8 mouse cellular contexts compared by ENCODE assay signal in genomic region chr2:84855732-84856131, GRCm38 (mm10). TPM values are rescaled to one million over a fixed set of nuclear protein-coding genes. Genes with fewer than 3 reads are reported as not detected.
DNase-seq lines count a peak whose midpoint lies in the region; ATAC-seq and TF ChIP-seq lines count a peak whose summit lies in the region.

No protein-coding gene starts in this region.

- no peak overlapping the region for H3K9ac ChIP-seq in embryonic facial prominence, embryonic 13.5 days
- no peak overlapping the region for H3K9ac ChIP-seq in hindbrain, postnatal 0 days (replicated peaks; ENCODE audit: low read length)
- H3K9ac ChIP-seq in liver, embryonic 11.5 days (ENCODE audit: low read depth, low read length) = no peak overlapping the region
- H3K9ac ChIP-seq in neural tube, embryonic 13.5 days = no peak overlapping the region

- no peaks in the 10 kb centered on the region for H3K27me3 ChIP-seq in Patski
- H3K27me3 ChIP-seq in embryonic facial prominence, embryonic 13.5 days = no peaks in the 10 kb centered on the region
- no peaks in the 10 kb centered on the region for H3K27me3 ChIP-seq in hindbrain, postnatal 0 days (ENCODE audit: insufficient read depth, low read length)
- H3K27me3 ChIP-seq in liver, embryonic 11.5 days (replicated peaks; ENCODE audit: control insufficient read depth, insufficient read depth, low read length) = no peaks in the 10 kb centered on the region
- H3K27me3 ChIP-seq in neural tube, embryonic 13.5 days = no peaks in the 10 kb centered on the region

- H3K4me3 ChIP-seq in embryonic facial prominence, embryonic 13.5 days = no peak overlapping the region
- no peak overlapping the region for H3K4me3 ChIP-seq in hindbrain, postnatal 0 days (ENCODE audit: low read length)
- no peak overlapping the region for H3K4me3 ChIP-seq in liver, embryonic 11.5 days (ENCODE audit: low read depth, low read length)
- no peak overlapping the region for H3K4me3 ChIP-seq in neural tube, embryonic 13.5 days

- TF ChIP-seq CTCF in Patski (IDR thresholded peaks at IDR 0.05) = peak; percentile 79
- peak; percentile 82 for TF ChIP-seq CTCF in hindbrain, postnatal 0 days (IDR thresholded peaks at IDR 0.05; ENCODE audit: low read depth)

- in situ Hi-C loops in Patski (cut with MboI; ENCODE audit: low pct_unique_long_range_greater_than_20kb) = no loop called here

- CTCF ChIA-PET in Patski (lab: Charles Lee) = interaction anchor here (0.7 to 6.6 kb wide), 9 partner anchors 9 to 126 kb away, joined by 3 to 71 read pairs (median 6); partner anchors contain the start of genes Slc43a1 and Smtnl1

- H3K4me2 ChIP-seq in embryonic facial prominence, embryonic 13.5 days = no peak overlapping the region
- H3K4me2 ChIP-seq in hindbrain, postnatal 0 days (ENCODE audit: low read depth, low read length) = no peak overlapping the region
- no peak overlapping the region for H3K4me2 ChIP-seq in liver, embryonic 11.5 days
- no peak overlapping the region for H3K4me2 ChIP-seq in neural tube, embryonic 13.5 days

- peaks cover 62% of the 10 kb centered on the region for H3K36me3 ChIP-seq in embryonic facial prominence, embryonic 13.5 days
- H3K36me3 ChIP-seq in hindbrain, postnatal 0 days (ENCODE audit: insufficient read depth, low read length) = no peaks in the 10 kb centered on the region
- H3K36me3 ChIP-seq in liver, embryonic 11.5 days (ENCODE audit: control insufficient read depth, insufficient read depth, low read length) = peaks cover 52% of the 10 kb centered on the region
- H3K36me3 ChIP-seq in neural tube, embryonic 13.5 days = no peaks in the 10 kb centered on the region

- H3K4me1 ChIP-seq in embryonic facial prominence, embryonic 13.5 days = peaks cover 9% of the 10 kb centered on the region; the same call in 1 of the 2 replicates
- no peaks in the 10 kb centered on the region for H3K4me1 ChIP-seq in hindbrain, postnatal 0 days (ENCODE audit: insufficient read depth, low read length)
- H3K4me1 ChIP-seq in liver, embryonic 11.5 days (replicated peaks; ENCODE audit: control insufficient read depth, insufficient read depth, low read length) = 0 out of 2 replicates have a peak, but pooled peaks cover 2% of the 10 kb centered on the region
- peaks cover 9% of the 10 kb centered on the region for H3K4me1 ChIP-seq in neural tube, embryonic 13.5 days (replicated peaks)

- peak; percentile 64 for ATAC-seq in Patski
- 0 out of 2 replicates have a peak, but pooled peaks have one; percentile 57 for ATAC-seq in embryonic facial prominence, embryonic 13.5 days (ENCODE audit: insufficient number of reproducible peaks, insufficient read depth, low FRiP score, low TSS enrichment, low read depth)
- ATAC-seq in hindbrain, postnatal 0 days = peak; percentile 69
- ATAC-seq in liver, embryonic 11.5 days (replicated peaks; ENCODE audit: low FRiP score) = peak; percentile 29; the same call in 1 of the 2 replicates
- peak; percentile 76 for ATAC-seq in neural tube, embryonic 13.5 days (ENCODE audit: low read depth)

- H3K9me3 ChIP-seq in embryonic facial prominence, embryonic 13.5 days = no peaks in the 10 kb centered on the region
- H3K9me3 ChIP-seq in hindbrain, postnatal 0 days (ENCODE audit: low read length) = no peaks in the 10 kb centered on the region
- no peaks in the 10 kb centered on the region for H3K9me3 ChIP-seq in liver, embryonic 11.5 days (ENCODE audit: control insufficient read depth, low read length)
- no peaks in the 10 kb centered on the region for H3K9me3 ChIP-seq in neural tube, embryonic 13.5 days

- intact Hi-C loops in left cerebral cortex, postnatal 14 days (cut with DNase I) = loop anchor here (2.0 kb wide), 1 partner anchor 25 kb away; no protein-coding TSS in a partner anchor

- POLR2A ChIA-PET in Patski (lab: Charles Lee) = interaction anchor here (0.6 kb wide), 1 partner anchor 26 kb away, joined by 4 read pairs; no protein-coding TSS in a partner anchor

- 60% methylated on average over 2 of the region's 2 CpGs for WGBS in embryonic facial prominence, embryonic 13.5 days
- WGBS in hindbrain, postnatal 0 days = 46% methylated on average over 2 of the region's 2 CpGs
- WGBS in liver, embryonic 11.5 days = 73% methylated on average over 2 of the region's 2 CpGs
- 73% methylated on average over 2 of the region's 2 CpGs for WGBS in neural tube, embryonic 13.5 days

- DNase-seq in left cerebral cortex, postnatal 14 days (ENCODE audit: low spot score in 2 of 2) = peak; percentile 61 to 77
- DNase-seq in left cerebral cortex, adult 11 months (ENCODE audit: low spot score) = no peak
- no peak for DNase-seq in Patski (ENCODE audit: low read depth, low spot score)
- peak; percentile 76 for DNase-seq in hindbrain, postnatal 0 days (ENCODE audit: low spot score)
- no peak for DNase-seq in liver, embryonic 11.5 days (ENCODE audit: low spot score)
- no peak for DNase-seq in frontal cortex, postnatal 14 days (ENCODE audit: low spot score in 2 of 2)

- no peak overlapping the region for H3K27ac ChIP-seq in embryonic facial prominence, embryonic 13.5 days
- no peak overlapping the region for H3K27ac ChIP-seq in hindbrain, postnatal 0 days
- no peak overlapping the region for H3K27ac ChIP-seq in liver, embryonic 11.5 days (ENCODE audit: low read depth, low read length)
- no peak overlapping the region for H3K27ac ChIP-seq in neural tube, embryonic 13.5 days (replicated peaks)

RNA-seq across cellular contexts. Expression of gene Slc43a1, which starts 17.1 kb away (rescaled TPM):
- under 1 TPM; 0.15 to 0.24 TPM for total RNA-seq in left cerebral cortex, postnatal 14 days (2021)
- 0.22 TPM for polyA plus RNA-seq in Patski (2021)
- polyA plus RNA-seq in embryonic facial prominence, embryonic 13.5 days (2015; fragmentation: Nextera tagmentation; extraction: Ambion mirVana) = 16.5 and 17.0 TPM in 2 replicates
- 5.8 and 9.3 TPM in 2 replicates for total RNA-seq in hindbrain, postnatal 0 days (2014; rRNA removed)
- polyA plus RNA-seq in hindbrain, postnatal 0 days (2015; fragmentation: Nextera tagmentation; extraction: Ambion mirVana) = 1.3 and 1.5 TPM in 2 replicates
- polyA plus RNA-seq in liver, embryonic 11.5 days (2014; fragmentation: Nextera tagmentation; extraction: Ambion mirVana) = 83.2 and 101 TPM in 2 replicates
- 2.4 and 3.3 TPM in 2 replicates for polyA plus RNA-seq in neural tube, embryonic 13.5 days (2015; fragmentation: Nextera tagmentation; extraction: Ambion mirVana)

RNA-seq across cellular contexts. Expression of gene Timm10, which starts 28.9 kb away (rescaled TPM):
- 10 to 100 TPM; 59.7 to 63.5 TPM for total RNA-seq in left cerebral cortex, postnatal 14 days (2021)
- 56.5 TPM for polyA plus RNA-seq in Patski (2021)
- 40.4 and 47.6 TPM in 2 replicates for polyA plus RNA-seq in embryonic facial prominence, embryonic 13.5 days (2015; fragmentation: Nextera tagmentation; extraction: Ambion mirVana)
- 44.5 and 57.3 TPM in 2 replicates for total RNA-seq in hindbrain, postnatal 0 days (2014; rRNA removed)
- 82.5 and 91.7 TPM in 2 replicates for polyA plus RNA-seq in hindbrain, postnatal 0 days (2015; fragmentation: Nextera tagmentation; extraction: Ambion mirVana)
- 84.3 and 84.5 TPM in 2 replicates for polyA plus RNA-seq in liver, embryonic 11.5 days (2014; fragmentation: Nextera tagmentation; extraction: Ambion mirVana)
- polyA plus RNA-seq in neural tube, embryonic 13.5 days (2015; fragmentation: Nextera tagmentation; extraction: Ambion mirVana) = 52.9 and 56.0 TPM in 2 replicates

RNA-seq across cellular contexts. Expression of gene Rtn4rl2, which starts 30.8 kb away (rescaled TPM):
- 10 to 100 TPM; 92.2 to 95.0 TPM for total RNA-seq in left cerebral cortex, postnatal 14 days (2021)
- 0.82 TPM for polyA plus RNA-seq in Patski (2021)
- polyA plus RNA-seq in embryonic facial prominence, embryonic 13.5 days (2015; fragmentation: Nextera tagmentation; extraction: Ambion mirVana) = 1.0 and 1.3 TPM in 2 replicates
- 10.1 and 12.2 TPM in 2 replicates for total RNA-seq in hindbrain, postnatal 0 days (2014; rRNA removed)
- polyA plus RNA-seq in hindbrain, postnatal 0 days (2015; fragmentation: Nextera tagmentation; extraction: Ambion mirVana) = 4.2 and 4.3 TPM in 2 replicates
- 0.66 and 1.2 TPM in 2 replicates for polyA plus RNA-seq in liver, embryonic 11.5 days (2014; fragmentation: Nextera tagmentation; extraction: Ambion mirVana)
- polyA plus RNA-seq in neural tube, embryonic 13.5 days (2015; fragmentation: Nextera tagmentation; extraction: Ambion mirVana) = 6.8 and 7.1 TPM in 2 replicates

RNA-seq across cellular contexts. Expression of gene Smtnl1, which starts 33.3 kb away (rescaled TPM):
- total RNA-seq in left cerebral cortex, postnatal 14 days (2021) = not detected
- not detected for polyA plus RNA-seq in Patski (2021)
- 0.18 TPM in 1 of 2 replicates, not detected in the other for polyA plus RNA-seq in embryonic facial prominence, embryonic 13.5 days (2015; fragmentation: Nextera tagmentation; extraction: Ambion mirVana)
- total RNA-seq in hindbrain, postnatal 0 days (2014; rRNA removed) = 0.75 TPM in 1 of 2 replicates, not detected in the other
- not detected in 2 replicates for polyA plus RNA-seq in hindbrain, postnatal 0 days (2015; fragmentation: Nextera tagmentation; extraction: Ambion mirVana)
- 0.25 TPM in 1 of 2 replicates, not detected in the other for polyA plus RNA-seq in liver, embryonic 11.5 days (2014; fragmentation: Nextera tagmentation; extraction: Ambion mirVana)
- 0.17 TPM in 1 of 2 replicates, not detected in the other for polyA plus RNA-seq in neural tube, embryonic 13.5 days (2015; fragmentation: Nextera tagmentation; extraction: Ambion mirVana)

RNA-seq across cellular contexts. Expression of gene Ube2l6, which starts 57.1 kb away (rescaled TPM):
- total RNA-seq in left cerebral cortex, postnatal 14 days (2021) = 1 to 10 TPM; 5.1 to 6.0 TPM
- polyA plus RNA-seq in Patski (2021) = 4.7 TPM
- 28.1 and 32.7 TPM in 2 replicates for polyA plus RNA-seq in embryonic facial prominence, embryonic 13.5 days (2015; fragmentation: Nextera tagmentation; extraction: Ambion mirVana)
- total RNA-seq in hindbrain, postnatal 0 days (2014; rRNA removed) = 12.8 and 22.6 TPM in 2 replicates
- 16.8 and 17.7 TPM in 2 replicates for polyA plus RNA-seq in hindbrain, postnatal 0 days (2015; fragmentation: Nextera tagmentation; extraction: Ambion mirVana)
- polyA plus RNA-seq in liver, embryonic 11.5 days (2014; fragmentation: Nextera tagmentation; extraction: Ambion mirVana) = 112 and 114 TPM in 2 replicates
- polyA plus RNA-seq in neural tube, embryonic 13.5 days (2015; fragmentation: Nextera tagmentation; extraction: Ambion mirVana) = 17.4 and 18.3 TPM in 2 replicates

Comparison
In these comparisons a context has a peak if more than half of its experiments do, and no peak if none do; other contexts are left out.
1. DNase-seq: peak in left cerebral cortex, postnatal 14 days (2 of 2) and hindbrain, postnatal 0 days (single experiment); none in left cerebral cortex, adult 11 months (single experiment), Patski (single experiment), liver, embryonic 11.5 days (single experiment) and frontal cortex, postnatal 14 days (0 of 2).
2. Peak in every context shown above with its lines, with median percentiles within 50 percentile points of each other: ATAC-seq.